Mouse (Mus musculus) urinary bladder, postnatal 36 days (tissue): ENCODE measurements around the gene Plxnd1.
A peak's percentile ranks its signal among the peaks of the same experiment; 100 is the strongest.

Experiments
- DNase-seq, 2 experiments: peaks; one replicate each; pipeline ENCODE4 v3.0.0; 2022; ENCODE audit warnings: low spot score in 2 of 2, mixed read lengths in 1 of 2

Plxnd1 gene

GRCm38 (mm10) chr6:115919876-115920275 is 74.9 kb downstream of the Plxnd1 start:
- DNase-seq, result no peak

GRCm38 (mm10) chr6:115918615-115919014 is 76.2 kb downstream of the Plxnd1 start:
- no peak for DNase-seq

GRCm38 (mm10) chr6:115916611-115917010 is 78.2 kb downstream of the Plxnd1 start:
- no peak for DNase-seq

GRCm38 (mm10) chr6:115915601-115916445 is 79.0 kb downstream of the Plxnd1 start:
- no peak for DNase-seq

GRCm38 (mm10) chr6:115914511-115915202 is 80.1 kb downstream of the Plxnd1 start:
- no peak for DNase-seq

GRCm38 (mm10) chr6:115913482-115913881 is 81.3 kb downstream of the Plxnd1 start:
- no peak for DNase-seq

- DNase-seq, result no peak
Observed at GRCm38 (mm10) chr6:115911763-115912162, 83.0 kb downstream of the Plxnd1 start.

- peak in 1 of 2 experiments; percentile 36 for DNase-seq
Observed at GRCm38 (mm10) chr6:115909940-115910339, 84.9 kb downstream of the Plxnd1 start.

- DNase-seq, result no peak
Observed at GRCm38 (mm10) chr6:115909052-115909451, 85.8 kb downstream of the Plxnd1 start.

GRCm38 (mm10) chr6:115908421-115908982 is 86.3 kb downstream of the Plxnd1 start:
- no peak for DNase-seq

GRCm38 (mm10) chr6:115906871-115907270 is 87.9 kb downstream of the Plxnd1 start:
- no peak for DNase-seq

- DNase-seq, result no peak
Observed at GRCm38 (mm10) chr6:115906455-115906854, 88.3 kb downstream of the Plxnd1 start.

GRCm38 (mm10) chr6:115905568-115905967 is 89.2 kb downstream of the Plxnd1 start:
- DNase-seq, result no peak
